Mouse (Mus musculus): ENCODE results near the gene Coro2a.
A peak's percentile ranks its signal among the peaks of the same experiment; 100 is the strongest.
"Not testable (repeated sequence)": the region's sequence is repeated elsewhere in the genome, so short reads cannot be mapped to it uniquely, and the experiment has no call there.

The Coro2a gene

GRCm38 (mm10) chr4:46611181-46611580 lies 9.2 kb upstream of the Coro2a start:
- DNase-seq, result peak; percentile 46

GRCm38 (mm10) chr4:46607601-46608000 lies 5.6 kb upstream of the Coro2a start:
- no peak for DNase-seq

GRCm38 (mm10) chr4:46605451-46605850 lies 3.4 kb upstream of the Coro2a start:
- no peak for DNase-seq

- DNase-seq, result no peak
These were observed 702 bp upstream of the Coro2a start for GRCm38 (mm10) chr4:46602704-46603103.

- DNase-seq, result no peak
These were observed 651 bp downstream of the Coro2a start for GRCm38 (mm10) chr4:46601258-46601843.

GRCm38 (mm10) chr4:46600473-46601257 lies 1.3 kb downstream of the Coro2a start:
- DNase-seq, result no peak

- DNase-seq, result not testable (repeated sequence)
These were observed 2.4 kb downstream of the Coro2a start for GRCm38 (mm10) chr4:46599609-46600008.

- DNase-seq, result no peak
These were observed 3.0 kb downstream of the Coro2a start for GRCm38 (mm10) chr4:46598981-46599380.

- DNase-seq, result no peak
These were observed 3.9 kb downstream of the Coro2a start for GRCm38 (mm10) chr4:46598111-46598510.

- no peak for DNase-seq
These were observed 4.6 kb downstream of the Coro2a start for GRCm38 (mm10) chr4:46597286-46597961.

- no peak for DNase-seq
These were observed 5.6 kb downstream of the Coro2a start for GRCm38 (mm10) chr4:46596398-46596797.

- DNase-seq, result no peak
These were observed 7.9 kb downstream of the Coro2a start for GRCm38 (mm10) chr4:46594131-46594530.

GRCm38 (mm10) chr4:46593472-46593871 lies 8.5 kb downstream of the Coro2a start:
- no peak for DNase-seq

GRCm38 (mm10) chr4:46591833-46592520 lies 10.0 kb downstream of the Coro2a start:
- DNase-seq, result no peak

- no peak for DNase-seq
These were observed 11.2 kb downstream of the Coro2a start for GRCm38 (mm10) chr4:46590810-46591209.

- no peak for DNase-seq
These were observed 11.9 kb downstream of the Coro2a start for GRCm38 (mm10) chr4:46589946-46590684.

- no peak for DNase-seq
These were observed 12.9 kb downstream of the Coro2a start for GRCm38 (mm10) chr4:46589151-46589550.

- DNase-seq, result no peak
These were observed 15.5 kb downstream of the Coro2a start for GRCm38 (mm10) chr4:46586473-46586872.

- no peak for DNase-seq
These were observed 16.2 kb downstream of the Coro2a start for GRCm38 (mm10) chr4:46585811-46586190.

- no peak for DNase-seq
These were observed 16.8 kb downstream of the Coro2a start for GRCm38 (mm10) chr4:46585041-46585810.

- DNase-seq, result not testable (repeated sequence)
These were observed 17.5 kb downstream of the Coro2a start for GRCm38 (mm10) chr4:46584536-46584935.

GRCm38 (mm10) chr4:46584084-46584483 lies 17.9 kb downstream of the Coro2a start:
- DNase-seq, result not testable (repeated sequence)
